ENCODE assay signal across 8 mouse cellular contexts in the genomic region with DNA sequence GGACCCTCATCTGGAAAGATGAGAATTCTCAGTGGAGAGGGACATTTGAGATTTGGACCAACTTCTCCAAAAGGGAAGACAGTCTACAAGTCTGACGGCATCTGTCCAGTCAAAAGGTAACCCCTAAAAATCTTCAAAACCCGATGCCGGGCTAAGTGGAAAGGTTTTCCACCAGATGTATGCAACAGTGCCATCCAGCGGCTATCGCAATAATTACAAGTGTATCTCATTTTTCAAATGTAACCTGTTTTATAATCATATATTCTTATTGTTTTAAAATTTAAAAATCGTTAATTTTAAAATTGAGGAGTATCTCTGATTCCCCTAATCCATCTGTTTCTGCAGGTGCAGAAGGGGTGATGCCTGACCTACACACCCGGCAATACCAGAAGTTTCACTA.
A peak's percentile ranks its signal among the peaks of the same experiment; 100 is the strongest.
DNase-seq lines count a peak whose midpoint lies in the region.

No protein-coding gene starts in this region.

- DNase-seq in cerebellum, adult 11 months = peak; percentile 26
- no peak for DNase-seq in cerebellum, adult 11-12 months
- peak; percentile 42 for DNase-seq in ovary, postnatal 14 days (ENCODE audit: low spot score)
- no peak for DNase-seq in ovary, postnatal 36 days (ENCODE audit: low spot score)
- peak; percentile 82 for DNase-seq in embryo, embryonic 11 days
- peak; percentile 47 to 74 for DNase-seq in kidney, postnatal 36 days
- peak; percentile 60 for DNase-seq in mesoderm, embryonic 11.5 days (ENCODE audit: low read depth, low spot score)
- DNase-seq in thymus, postnatal 14 days = peak; percentile 30

Comparison
In these comparisons a context has a peak if more than half of its experiments do, and no peak if none do; other contexts are left out.
1. DNase-seq: peak in cerebellum, adult 11 months (single experiment), ovary, postnatal 14 days (single experiment), embryo, embryonic 11 days (single experiment), kidney, postnatal 36 days (2 of 2), mesoderm, embryonic 11.5 days (single experiment) and thymus, postnatal 14 days (single experiment); none in cerebellum, adult 11-12 months (single experiment) and ovary, postnatal 36 days (single experiment).